Mouse (Mus musculus) thymus, adult 2 months (tissue): Measurements from ENCODE around the gene Paqr6.
"Not testable (repeated sequence)": the region's sequence is repeated elsewhere in the genome, so short reads cannot be mapped to it uniquely, and the experiment has no call there.

Source experiments
- CTCF ChIP-seq: fragments of 200-500 bp; IDR thresholded peaks from 2 replicates; pipeline ENCODE4 v1.5.1; 2012; ENCODE audit warnings: mild to moderate bottlenecking, control low read depth, low read length, moderate library complexity, borderline replicate concordance; ENCODE audit not compliant: control insufficient read depth, poor library complexity, insufficient read depth; ENCODE audit errors: extremely low read depth
- POLR2A ChIP-seq: fragments of 200-500 bp; IDR thresholded peaks from 2 replicates; pipeline ENCODE4 v1.6.1; 2012; ENCODE audit warnings: mild to moderate bottlenecking, low read length, control low read depth, moderate library complexity; ENCODE audit not compliant: control insufficient read depth, poor library complexity, insufficient read depth; ENCODE audit errors: extremely low read depth

- not testable (repeated sequence) for TF ChIP-seq POLR2A, CTCF
Measured at GRCm38 (mm10) chr3:88368511-88368910, 4.1 kb downstream of the Paqr6 start.
